Comparison of ENCODE assay signal across 19 mouse cellular contexts in genomic region chr15:73901701-73902100, GRCm38 (mm10).
DNase-seq lines count a peak whose midpoint lies in the region; ATAC-seq lines count a peak whose summit lies in the region.
"Had no signal": no experiment of that assay in that cellular context is flagged by ENCODE, and none has a peak within 500 bp of the region (broad histone marks: within the 10 kb centered on the region; RNA-seq: fewer than 3 reads in every experiment).

No protein-coding gene starts in this region.

- no peaks in the 10 kb centered on the region for H3K27me3 ChIP-seq in hindbrain, embryonic 15.5 days
- no peaks in the 10 kb centered on the region for H3K27me3 ChIP-seq in hindbrain, embryonic 10.5 days (ENCODE audit: insufficient read depth, poor library complexity, severe bottlenecking)
- H3K27me3 ChIP-seq in hindbrain, embryonic 16.5 days (replicated peaks; ENCODE audit: control insufficient read depth, insufficient read depth, low read length) = no peaks in the 10 kb centered on the region
- H3K27me3 ChIP-seq: forebrain, embryonic 15.5 days had no signal

- no peak overlapping the region for H3K4me3 ChIP-seq in hindbrain, embryonic 15.5 days
- H3K4me3 ChIP-seq in hindbrain, embryonic 10.5 days = no peak overlapping the region
- no peak overlapping the region for H3K4me3 ChIP-seq in hindbrain, embryonic 16.5 days (ENCODE audit: low read length)
- H3K4me3 ChIP-seq: embryonic facial prominence, embryonic 10.5 days; forebrain, embryonic 10.5 days; forebrain, embryonic 15.5 days; heart, embryonic 10.5 days had no signal

- H3K4me2 ChIP-seq in hindbrain, embryonic 15.5 days = no peak overlapping the region
- no peak overlapping the region for H3K4me2 ChIP-seq in hindbrain, embryonic 16.5 days (ENCODE audit: low read length)
- H3K4me2 ChIP-seq: forebrain, embryonic 15.5 days had no signal

- no peak overlapping the region for H3K9ac ChIP-seq in hindbrain, embryonic 15.5 days
- H3K9ac ChIP-seq in hindbrain, embryonic 16.5 days (ENCODE audit: low read depth, low read length) = no peak overlapping the region
- H3K9ac ChIP-seq: forebrain, embryonic 15.5 days had no signal

- H3K4me1 ChIP-seq in hindbrain, embryonic 15.5 days (replicated peaks) = peaks cover 17% of the 10 kb centered on the region
- 0 out of 2 replicates have a peak, but pooled peaks cover 11% of the 10 kb centered on the region for H3K4me1 ChIP-seq in hindbrain, embryonic 10.5 days (replicated peaks)
- peaks cover 7% of the 10 kb centered on the region for H3K4me1 ChIP-seq in hindbrain, embryonic 16.5 days (ENCODE audit: control insufficient read depth, insufficient read depth, low read depth, low read length)

- 72% methylated on average over 3 of the region's 3 CpGs for WGBS in hindbrain, embryonic 15.5 days
- WGBS in hindbrain, embryonic 10.5 days = 85% methylated on average over 3 of the region's 3 CpGs
- WGBS in hindbrain, embryonic 16.5 days = 70% methylated on average over 3 of the region's 3 CpGs

- no peak overlapping the region for H3K27ac ChIP-seq in hindbrain, embryonic 15.5 days (replicated peaks)
- no peak overlapping the region for H3K27ac ChIP-seq in hindbrain, embryonic 10.5 days
- no peak overlapping the region for H3K27ac ChIP-seq in hindbrain, embryonic 16.5 days (ENCODE audit: low read depth, low read length)
- H3K27ac ChIP-seq: embryonic facial prominence, embryonic 10.5 days; forebrain, embryonic 10.5 days; forebrain, embryonic 15.5 days; heart, embryonic 10.5 days had no signal

- H3K36me3 ChIP-seq in hindbrain, embryonic 15.5 days = no peaks in the 10 kb centered on the region
- no peaks in the 10 kb centered on the region for H3K36me3 ChIP-seq in hindbrain, embryonic 10.5 days
- no peaks in the 10 kb centered on the region for H3K36me3 ChIP-seq in hindbrain, embryonic 16.5 days (ENCODE audit: control insufficient read depth, insufficient read depth, low read length)
- H3K36me3 ChIP-seq: embryonic facial prominence, embryonic 10.5 days; forebrain, embryonic 10.5 days; forebrain, embryonic 15.5 days; heart, embryonic 10.5 days had no signal

- H3K9me3 ChIP-seq in hindbrain, embryonic 15.5 days = no peaks in the 10 kb centered on the region
- no peaks in the 10 kb centered on the region for H3K9me3 ChIP-seq in hindbrain, embryonic 10.5 days
- no peaks in the 10 kb centered on the region for H3K9me3 ChIP-seq in hindbrain, embryonic 16.5 days (ENCODE audit: control insufficient read depth, low read length)
- H3K9me3 ChIP-seq: embryonic facial prominence, embryonic 10.5 days; forebrain, embryonic 10.5 days; forebrain, embryonic 15.5 days; heart, embryonic 10.5 days had no signal

- ATAC-seq in hindbrain, embryonic 15.5 days (ENCODE audit: low FRiP score, low read depth) = peak; percentile 82
- peak; percentile 78 for ATAC-seq in common myeloid progenitor, adult 5-6 weeks (replicated peaks; ENCODE audit: low read depth, poor library complexity, severe bottlenecking)
- peak; percentile 84 for ATAC-seq in hindbrain, embryonic 16.5 days
- ATAC-seq: forebrain, embryonic 15.5 days had no signal

- DNase-seq in hindbrain, embryonic 10.5 days (ENCODE audit: low spot score) = no peak
- DNase-seq in spleen, postnatal 10 days (ENCODE audit: low spot score in 2 of 2) = no peak
- DNase-seq in embryo, embryonic 11 days = no peak
- DNase-seq: adrenal gland, postnatal 10 days; cerebellum, adult 11 months; cerebellum, adult 8-10 months; cerebellum, postnatal 14 days; gastrocnemius, postnatal 10 days; heart, adult 18-20 months; heart, postnatal 10 days; heart, postnatal 4 days; kidney, adult 11 months had no signal
